Mouse (Mus musculus): Measurements from ENCODE around the gene Aurkb.

- TF ChIP-seq HCFC1 (IDR thresholded peaks at IDR 0.05; ENCODE audit: borderline replicate concordance, insufficient read depth, low read length) (no peak), ZNF384 (IDR thresholded peaks at IDR 0.05; ENCODE audit: low read depth, low read length) (no peak)
Observed at GRCm38 (mm10) chr11:69003592-69003991, 41.9 kb upstream of the Aurkb start.
